Mouse (Mus musculus) left cerebral cortex, postnatal 36 days (tissue): ENCODE results near the gene Olfr709-ps1. TPM values are rescaled to one million over a fixed set of nuclear protein-coding genes. Genes with fewer than 3 reads are reported as not detected.
"Not testable (repeated sequence)": the region's sequence is repeated elsewhere in the genome, so short reads cannot be mapped to it uniquely, and the experiment has no call there.

Experiments used
- DNase-seq, 2 experiments: peaks; one replicate each; pipeline ENCODE4 v3.0.0; 2021 to 2022; ENCODE audit warnings: low spot score in 2 of 2, mixed read lengths in 1 of 2
- intact Hi-C: fragments of 180-260 bp; cut with DNase I; formaldehyde crosslinking; loops from one replicate; pipeline ENCODE4 v1.15.1; 2025
- total RNA-seq, 2 experiments: library from RNA; stranded (reverse); gene quantifications; 2 replicates each; pipeline ENCODE4 v1.2.3; 2021

Olfr709-ps1 gene
- total RNA-seq, result under 1 TPM in 1 of 2 experiments, not detected in 1; 0.09 TPM

- no peak for DNase-seq
- intact Hi-C loops, result no loop called here
These were observed at the start of gene Olfr709-ps1 for GRCm38 (mm10) chr7:106932119-106932518. TSS of gene Olfr709-ps1 (minus strand) at chr7:106932219.

GRCm38 (mm10) chr7:106975353-106975752, 43.3 kb upstream of the Olfr709-ps1 start, which contains the start of gene Olfr711:
TSS of gene Olfr711 (minus strand) at chr7:106975453.
- intact Hi-C loops, result no loop called here
- DNase-seq, result no peak

DNA sequence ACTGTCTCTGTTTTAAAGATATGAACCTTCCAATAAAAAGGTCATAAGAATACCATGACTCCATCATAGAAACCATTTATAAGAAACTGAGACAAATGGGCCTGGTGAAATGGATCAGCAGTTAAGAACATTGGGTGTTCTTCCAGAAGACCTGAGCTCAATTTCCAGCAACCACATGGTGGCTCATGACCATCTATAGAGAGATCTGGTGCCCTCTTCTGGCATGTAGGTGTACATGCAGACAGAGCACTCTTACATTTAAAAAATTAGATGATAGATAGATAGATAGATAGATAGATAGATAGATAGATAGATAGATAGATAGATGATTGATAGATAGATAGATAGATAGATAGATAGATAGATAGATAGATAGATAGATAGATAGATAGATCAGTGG, 35.5 kb upstream of the Olfr709-ps1 start:
- intact Hi-C loops, DNase-seq: not testable (repeated sequence)

GRCm38 (mm10) chr7:106963837-106964236, 31.8 kb upstream of the Olfr709-ps1 start, which contains the start of gene Olfr6:
TSS of gene Olfr6 (minus strand) at chr7:106963937.
- intact Hi-C loops, result no loop called here
- DNase-seq, result no peak

- intact Hi-C loops, result no loop called here
- no peak for DNase-seq
These were observed 16.2 kb upstream of the Olfr709-ps1 start, which contains the start of gene Olfr710 for GRCm38 (mm10) chr7:106948212-106948611. TSS of gene Olfr710 (minus strand) at chr7:106948312.

DNA sequence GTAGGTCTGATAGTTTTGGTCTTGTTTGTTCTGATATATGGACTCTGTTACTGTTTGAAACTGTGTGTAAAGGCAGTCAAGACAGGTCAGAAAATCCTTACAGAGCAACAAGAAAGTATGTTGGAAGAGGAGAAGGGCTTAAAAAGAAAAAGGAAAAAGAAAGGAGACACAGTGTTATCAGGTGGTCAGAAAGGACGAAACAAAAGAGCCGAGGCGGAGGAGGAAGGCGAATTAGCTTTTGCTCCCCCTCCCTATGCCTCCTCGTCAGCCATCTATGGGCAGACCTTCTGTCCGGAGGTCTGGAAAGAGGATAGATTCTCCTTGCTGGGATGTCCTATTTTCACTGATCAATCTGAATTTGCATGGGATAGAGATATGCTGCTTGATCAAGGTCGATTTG, 11.1 kb downstream of the Olfr709-ps1 start:
- DNase-seq, intact Hi-C loops: not testable (repeated sequence)

- intact Hi-C loops, result no loop called here
- no peak for DNase-seq
These were observed 24.3 kb downstream of the Olfr709-ps1 start, which contains the start of gene Olfr1532-ps1 for GRCm38 (mm10) chr7:106907676-106908075. TSS of gene Olfr1532-ps1 (plus strand) at chr7:106908001.

DNA sequence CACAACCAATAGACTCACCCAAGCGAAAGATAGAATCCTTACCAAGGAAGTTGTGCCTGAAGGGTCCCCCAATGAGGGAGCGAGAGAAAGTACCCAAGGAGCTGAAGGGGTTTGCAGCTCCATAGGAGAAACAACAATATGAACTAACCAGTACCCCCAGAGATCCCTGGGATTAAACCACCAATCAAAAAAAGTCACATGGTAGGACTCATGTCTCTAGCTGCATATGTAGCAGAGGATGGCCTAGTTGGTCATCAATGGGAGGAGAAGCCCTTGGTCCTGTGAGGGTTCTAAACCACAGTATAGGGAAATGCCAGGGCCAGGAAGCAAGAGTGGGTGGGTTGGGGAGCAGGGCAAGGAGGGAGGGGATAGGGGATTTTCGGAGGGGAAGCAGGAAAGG, 30.9 kb downstream of the Olfr709-ps1 start, which contains the start of gene Olfr707:
Gene Olfr707 (minus strand): TSS at position 101 of the 400 bp plus-strand sequence.
- DNase-seq, intact Hi-C loops: not testable (repeated sequence)

- intact Hi-C loops, result no loop called here
These were observed 44.0 kb downstream of the Olfr709-ps1 start, which contains the start of gene Olfr706 for GRCm38 (mm10) chr7:106888062-106888461. TSS of gene Olfr706 (minus strand) at chr7:106888162.

DNA sequence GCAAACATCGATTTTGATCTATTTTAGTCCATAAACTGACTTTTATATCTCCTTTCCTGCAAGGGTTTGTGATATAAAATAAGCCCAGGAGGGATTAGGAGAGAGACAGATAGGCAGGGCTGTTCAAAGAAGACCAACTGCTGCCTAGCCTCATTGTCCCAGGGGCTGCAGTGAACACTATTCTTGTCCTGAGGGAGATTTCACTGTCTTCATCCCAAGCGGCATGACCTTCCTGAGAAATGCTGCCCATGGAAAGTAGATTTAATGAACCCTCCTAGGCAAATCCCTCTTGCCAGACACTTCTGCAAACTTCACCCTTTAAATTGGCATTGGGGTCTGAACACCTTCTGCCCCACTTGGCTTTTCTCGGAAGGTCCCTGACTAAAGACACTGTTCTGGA, 55.2 kb downstream of the Olfr709-ps1 start, which contains the start of gene Olfr705:
Gene Olfr705 (minus strand): TSS at position 101 of the 400 bp plus-strand sequence.
- intact Hi-C loops, result no loop called here

More at GRCm38 (mm10) chr7:106888062-106888461, 44.0 kb downstream of the Olfr709-ps1 start, which contains the start of gene Olfr706:
- no peak for DNase-seq

More for the DNA sequence above, 55.2 kb downstream of the Olfr709-ps1 start, which contains the start of gene Olfr705:
- no peak for DNase-seq

Other genes starting within 250 kb of the Olfr709-ps1 start
- gene Olfr694, start 240.4 kb downstream of the Olfr709-ps1 start, total RNA-seq, result not detected
- not detected for gene Olfr695, start 215.8 kb downstream of the Olfr709-ps1 start, total RNA-seq
- not detected for gene Olfr697, start 189.8 kb downstream of the Olfr709-ps1 start, total RNA-seq
- gene Olfr698, start 176.8 kb downstream of the Olfr709-ps1 start, total RNA-seq, result not detected
- not detected for gene Olfr699, start 139.0 kb downstream of the Olfr709-ps1 start, total RNA-seq
- gene Olfr700, start 123.4 kb downstream of the Olfr709-ps1 start, total RNA-seq, result not detected
- gene Olfr701, start 118.1 kb downstream of the Olfr709-ps1 start, total RNA-seq, result not detected
- gene Olfr702, start 98.3 kb downstream of the Olfr709-ps1 start, total RNA-seq, result not detected
- not detected for gene Olfr703, start 88.9 kb downstream of the Olfr709-ps1 start, total RNA-seq
- not detected for gene Olfr704, start 69.0 kb downstream of the Olfr709-ps1 start, total RNA-seq
- gene Olfr705, start 55.3 kb downstream of the Olfr709-ps1 start, total RNA-seq, result not detected
- gene Olfr706, start 44.1 kb downstream of the Olfr709-ps1 start, total RNA-seq, result not detected
- gene Olfr707, start 31.0 kb downstream of the Olfr709-ps1 start, total RNA-seq, result not detected
- gene Olfr1532-ps1, start 24.2 kb downstream of the Olfr709-ps1 start, total RNA-seq, result not detected
- gene Olfr710, start 16.1 kb upstream of the Olfr709-ps1 start, total RNA-seq, result not detected
- gene Olfr6, start 31.7 kb upstream of the Olfr709-ps1 start, total RNA-seq, result not detected
- not detected for gene Olfr711, start 43.2 kb upstream of the Olfr709-ps1 start, total RNA-seq
- gene Olfr2, start 73.9 kb upstream of the Olfr709-ps1 start, total RNA-seq, result not detected
- not detected for gene Olfr713, start 99.0 kb upstream of the Olfr709-ps1 start, total RNA-seq
- not detected for gene Olfr714, start 138.8 kb upstream of the Olfr709-ps1 start, total RNA-seq
- not detected for gene Olfr17, start 161.0 kb upstream of the Olfr709-ps1 start, total RNA-seq
- not detected for gene Olfr715b, start 178.2 kb upstream of the Olfr709-ps1 start, total RNA-seq
- gene Olfr715, start 198.9 kb upstream of the Olfr709-ps1 start, total RNA-seq, result not detected
- gene Olfr716, start 206.1 kb upstream of the Olfr709-ps1 start, total RNA-seq, result not detected
- gene Nlrp14, start 234.8 kb upstream of the Olfr709-ps1 start, total RNA-seq, result not detected